Mouse (Mus musculus) forebrain, embryonic 11.5 days (tissue): ENCODE measurements around the gene Srsf6. TPM values are rescaled to one million over a fixed set of nuclear protein-coding genes. Genes with fewer than 3 reads are reported as not detected.

ENCODE experiments used
- ATAC-seq: fragments of 200-750 bp; cut with Nextera tagmentation; replicated peaks from 2 replicates; pipeline ENCODE4 v1.8.0; 2017; ENCODE audit warnings: moderate TSS enrichment; ENCODE audit not compliant: low FRiP score
- DNase-seq: peaks from one replicate; pipeline ENCODE4 v3.0.0-alpha.2; 2017; ENCODE audit warnings: low spot score
- H3K27ac ChIP-seq: fragments of 300-500 bp; sonication (generic); 2 replicates; pipeline ENCODE4 v1.5.1; 2014; ENCODE audit warnings: low read depth, low read length
- H3K27me3 ChIP-seq: fragments of 300-500 bp; sonication (generic); 2 replicates; pipeline ENCODE4 v1.6.1; 2014; ENCODE audit warnings: mild to moderate bottlenecking, low read length, mixed read lengths; ENCODE audit not compliant: control insufficient read depth, insufficient read depth
- H3K36me3 ChIP-seq: fragments of 300-500 bp; sonication (generic); 2 replicates; pipeline ENCODE4 v1.6.1; 2014; ENCODE audit warnings: mild to moderate bottlenecking, low read length, moderate library complexity, mixed read lengths; ENCODE audit not compliant: control insufficient read depth, insufficient read depth
- H3K4me1 ChIP-seq: fragments of 300-500 bp; sonication (generic); replicated peaks from 2 replicates; pipeline ENCODE4 v1.6.1; 2014; ENCODE audit warnings: low read length, mixed read lengths; ENCODE audit not compliant: control insufficient read depth, insufficient read depth
- H3K4me2 ChIP-seq: fragments of 300-500 bp; sonication (generic); 2 replicates; pipeline ENCODE4 v1.6.1; 2014; ENCODE audit warnings: low read depth, mild to moderate bottlenecking, low read length, moderate library complexity, mixed read lengths; ENCODE audit not compliant: severe bottlenecking
- H3K4me3 ChIP-seq: fragments of 300-500 bp; sonication (generic); 2 replicates; pipeline ENCODE4 v1.5.1; 2014; ENCODE audit warnings: low read depth, low read length
- H3K9ac ChIP-seq: fragments of 300-500 bp; sonication (generic); 2 replicates; pipeline ENCODE4 v1.6.1; 2014; ENCODE audit warnings: low read length
- H3K9me3 ChIP-seq: fragments of 300-500 bp; sonication (generic); 2 replicates; pipeline ENCODE4 v1.6.1; 2016; ENCODE audit warnings: low read length, mixed read lengths; ENCODE audit not compliant: control insufficient read depth
- WGBS: fragments of 180-500 bp; shearing (Covaris S2); extraction: QIAGEN DNeasy Blood & Tissue Kit; methylation state at CpG from one replicate; pipeline ENCODE4 v1.1.7; 2014; 5-methylcytosine and 5-hydroxymethylcytosine counted together
- polyA plus RNA-seq: library from polyadenylated mRNA; unstranded; fragments of >200 nt; fragmentation: Nextera tagmentation; extraction: Ambion mirVana; gene quantifications from 2 replicates; pipeline ENCODE4 v1.2.1, GENCODE M21; 2014

Gene Srsf6
- polyA plus RNA-seq, 1 experiment from 2014 or later: 311 TPM

DNA sequence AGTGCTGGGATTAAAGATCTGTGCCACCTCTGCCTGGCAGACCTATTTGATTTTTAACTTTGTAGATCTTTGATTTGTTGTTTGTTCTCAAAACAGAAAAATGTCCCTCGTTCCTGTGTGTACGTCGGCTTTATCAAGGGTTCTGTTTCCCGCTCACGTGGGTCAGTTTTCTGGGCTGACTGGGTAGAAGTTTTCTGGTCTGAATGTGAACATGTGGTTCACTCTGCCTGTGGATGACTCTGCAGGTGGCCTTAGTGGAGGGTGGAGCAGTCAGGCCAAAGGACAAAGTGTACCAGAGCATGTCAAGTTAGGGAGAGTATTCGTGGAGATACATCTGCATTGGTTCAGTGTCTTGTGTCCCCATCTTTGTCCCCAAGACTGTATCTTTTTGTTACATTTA lies 53.1 kb downstream of the Srsf6 start:
- H3K4me1 ChIP-seq: no peaks in the 10 kb centered on the region
- H3K27me3 ChIP-seq: no peaks in the 10 kb centered on the region
- H3K4me3 ChIP-seq: no peak overlapping the region
- H3K9ac ChIP-seq: no peak overlapping the region
- 88% methylated on average over 6 of the region's 6 CpGs for WGBS
- H3K27ac ChIP-seq: no peak overlapping the region
- ATAC-seq (no peak), DNase-seq (no peak)
- no peaks in the 10 kb centered on the region for H3K9me3 ChIP-seq
- H3K4me2 ChIP-seq: no peak overlapping the region
- H3K36me3 ChIP-seq: no peaks in the 10 kb centered on the region

DNA sequence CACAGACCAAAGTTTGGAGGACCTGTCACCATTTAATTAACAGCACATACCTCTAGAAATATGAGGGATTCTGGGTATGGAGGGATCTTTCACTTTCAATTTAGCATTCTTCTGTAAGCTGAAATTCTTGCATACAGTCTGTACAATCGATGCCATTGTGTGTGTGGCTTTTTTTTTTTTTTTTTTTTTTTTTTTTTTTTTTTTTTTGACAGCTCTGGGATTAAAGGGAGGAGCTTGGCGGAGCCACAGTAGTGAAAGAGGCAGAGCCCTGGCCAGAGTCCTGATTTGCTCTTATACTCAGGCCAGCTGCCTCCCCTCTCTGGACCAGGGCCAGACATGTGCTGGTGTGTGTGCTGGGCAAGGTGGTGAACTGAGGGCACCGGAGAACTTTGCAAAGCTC lies 54.6 kb downstream of the Srsf6 start:
- Histone ChIP-seq H3K9ac (no peak overlapping the region), H3K27me3 (no peaks in the 10 kb centered on the region), H3K27ac (no peak overlapping the region), H3K9me3 (no peaks in the 10 kb centered on the region), H3K4me3 (no peak overlapping the region), H3K4me1 (no peaks in the 10 kb centered on the region), H3K36me3 (no peaks in the 10 kb centered on the region), H3K4me2 (no peak overlapping the region)
- ATAC-seq (no peak), DNase-seq (no peak)
- 59% methylated on average over 3 of the region's 3 CpGs for WGBS

Other genes starting within 250 kb of the Srsf6 start
- gene L3mbtl1, start 11.9 kb downstream of the Srsf6 start, polyA plus RNA-seq: 0.16 and 0.21 TPM in 2 replicates
- not detected in 2 replicates for gene Sgk2, start 55.8 kb downstream of the Srsf6 start, polyA plus RNA-seq
- 52.7 and 58.7 TPM in 2 replicates for gene Ift52, start 85.8 kb downstream of the Srsf6 start, polyA plus RNA-seq
- 54.3 and 60.4 TPM in 2 replicates for gene Mybl2, start 123.2 kb downstream of the Srsf6 start, polyA plus RNA-seq
- gene Gtsf1l, start 156.3 kb downstream of the Srsf6 start, polyA plus RNA-seq: 0.35 TPM in 1 of 2 replicates, not detected in the other